Mouse (Mus musculus) brown adipose tissue, adult 24 weeks (tissue): ENCODE measurements around the gene Hba-a1. TPM values are rescaled to one million over a fixed set of nuclear protein-coding genes. Genes with fewer than 3 reads are reported as not detected.
A peak's percentile ranks its signal among the peaks of the same experiment; 100 is the strongest.

Experiments used
- H3K27ac ChIP-seq: fragments of 200-500 bp; replicated peaks from 2 replicates; pipeline ENCODE4 v1.5.1; 2012; ENCODE audit warnings: low read depth, mild to moderate bottlenecking, low read length
- H3K4me1 ChIP-seq: fragments of 200-500 bp; 2 replicates; pipeline ENCODE4 v1.6.1; 2012; ENCODE audit warnings: low read length, mixed read lengths; ENCODE audit not compliant: control insufficient read depth, insufficient read depth, insufficient read length
- H3K4me3 ChIP-seq: fragments of 200-500 bp; 2 replicates; pipeline ENCODE4 v1.5.1; 2012; ENCODE audit warnings: low read depth, mild to moderate bottlenecking, low read length, moderate library complexity; ENCODE audit not compliant: insufficient read depth
- polyA plus RNA-seq: library from polyadenylated mRNA; stranded (reverse); fragments of >200 nt; gene quantifications from 2 replicates; pipeline ENCODE4 v1.2.4, GENCODE M21; 2012; ENCODE audit not compliant: missing spikeins, insufficient read depth, insufficient read length

Gene Hba-a1
- polyA plus RNA-seq, 1 experiment, result 66.6 TPM

GRCm38 (mm10) chr11:32331861-32332260 lies 48.5 kb downstream of the Hba-a1 start:
- Histone ChIP-seq H3K4me1 (peaks cover 4% of the 10 kb centered on the region; the same call in 1 of the 2 replicates), H3K27ac (peak overlapping the region; percentile 36; the same call in 1 of the 2 replicates), H3K4me3 (no peak overlapping the region)

GRCm38 (mm10) chr11:32333235-32333634 lies 49.9 kb downstream of the Hba-a1 start:
- H3K4me3 ChIP-seq, result no peak overlapping the region
- no peak overlapping the region for H3K27ac ChIP-seq
- peaks cover 4% of the 10 kb centered on the region for H3K4me1 ChIP-seq

Other genes with a start within 250 kb of the Hba-a1 start
- gene Il9r, start 83.2 kb upstream of the Hba-a1 start, polyA plus RNA-seq, result not detected in 2 replicates
- gene Snrnp25, start 78.1 kb upstream of the Hba-a1 start, polyA plus RNA-seq, result 14.6 and 22.6 TPM in 2 replicates
- gene Rhbdf1, start 61.2 kb upstream of the Hba-a1 start, polyA plus RNA-seq, result 8.9 and 11.6 TPM in 2 replicates
- gene Mpg, start 57.0 kb upstream of the Hba-a1 start, polyA plus RNA-seq, result 7.6 and 9.3 TPM in 2 replicates
- 18.2 and 19.3 TPM in 2 replicates for gene Nprl3, start 15.8 kb upstream of the Hba-a1 start, polyA plus RNA-seq
- gene Hba-x, start 7.1 kb upstream of the Hba-a1 start, polyA plus RNA-seq, result not detected in 2 replicates
- not detected in 2 replicates for gene Hbq1b, start 3.5 kb downstream of the Hba-a1 start, polyA plus RNA-seq
- 532 and 3,024 TPM in 2 replicates for gene Hba-a2, start 13.0 kb downstream of the Hba-a1 start, polyA plus RNA-seq
- gene Hbq1a, start 16.6 kb downstream of the Hba-a1 start, polyA plus RNA-seq, result not detected in 2 replicates
- gene Sh3pxd2b, start 64.3 kb downstream of the Hba-a1 start, polyA plus RNA-seq, result 3.4 and 5.6 TPM in 2 replicates
- 2.6 and 2.7 TPM in 2 replicates for gene Ubtd2, start 171.9 kb downstream of the Hba-a1 start, polyA plus RNA-seq
- gene Efcab9, start 248.6 kb downstream of the Hba-a1 start, polyA plus RNA-seq, result not detected in 2 replicates
- 4.3 and 5.5 TPM in 2 replicates for gene Stk10, start 249.8 kb downstream of the Hba-a1 start, polyA plus RNA-seq